Mouse (Mus musculus): ENCODE measurements around the gene Xpr1.

Gene Xpr1

GRCm38 (mm10) chr1:155400056-155400455 is 17.2 kb downstream of the Xpr1 start:
- DNase-seq = no peak

DNA sequence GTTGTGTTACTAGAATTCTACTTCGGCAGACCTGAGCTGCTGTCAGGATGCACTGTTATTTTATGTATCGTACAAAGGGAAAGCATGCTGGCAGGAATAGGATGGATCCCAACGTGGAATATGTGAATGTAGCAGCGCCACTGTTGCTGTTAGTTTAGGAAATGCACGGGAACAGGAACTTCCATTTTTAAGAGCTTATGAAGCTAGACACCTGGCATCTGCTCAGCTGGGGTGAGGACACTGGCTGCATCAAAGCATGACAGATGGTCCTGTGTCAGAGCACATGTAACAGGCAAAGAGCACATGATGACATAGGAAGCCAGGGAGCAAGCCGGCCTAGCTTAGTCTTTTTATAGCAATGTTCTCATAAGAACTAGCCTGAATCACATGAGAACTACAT is 22.4 kb downstream of the Xpr1 start:
- DNase-seq = no peak

- no peak for DNase-seq
These were observed 23.2 kb downstream of the Xpr1 start for GRCm38 (mm10) chr1:155394021-155394420.

DNA sequence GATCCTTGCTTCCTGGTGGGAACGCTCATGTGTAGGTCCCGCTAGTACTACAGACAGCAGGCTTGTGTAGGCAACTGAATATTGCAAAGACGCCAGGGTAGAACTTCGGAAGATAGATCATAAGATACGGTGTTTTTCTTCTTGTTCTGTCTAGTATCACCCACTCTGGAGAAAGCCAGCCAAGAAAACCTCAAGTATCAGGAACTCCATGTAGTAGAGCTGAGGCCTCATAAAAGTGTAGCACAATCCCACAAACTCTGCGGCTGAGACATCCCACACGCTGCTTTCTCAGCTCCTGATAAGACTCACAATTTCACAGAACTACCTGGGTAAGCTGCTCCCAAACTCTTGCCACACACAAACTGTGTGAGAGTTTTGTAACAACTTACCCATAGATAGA is 24.4 kb downstream of the Xpr1 start:
- DNase-seq = no peak

- no peak for DNase-seq
These were observed 25.7 kb downstream of the Xpr1 start for GRCm38 (mm10) chr1:155391537-155391936.

DNA sequence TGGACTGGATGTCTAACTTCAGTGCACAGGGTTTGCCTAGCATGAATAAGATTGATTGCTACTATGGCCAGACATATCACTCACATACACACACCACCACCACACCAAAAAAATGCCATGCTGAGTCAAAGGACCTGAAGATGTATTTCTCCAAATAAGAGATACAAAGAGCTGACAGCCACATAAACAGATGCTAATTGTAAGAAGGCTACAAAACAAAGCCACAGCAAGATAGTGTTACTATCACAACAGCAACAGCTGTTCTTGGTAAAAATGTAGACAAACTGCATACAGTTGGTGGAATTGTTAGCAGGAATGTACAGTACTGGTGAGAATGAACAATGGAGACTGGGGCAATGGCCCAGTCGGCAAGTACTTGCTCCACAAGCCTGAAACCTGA is 28.8 kb downstream of the Xpr1 start:
- DNase-seq = no peak

DNA sequence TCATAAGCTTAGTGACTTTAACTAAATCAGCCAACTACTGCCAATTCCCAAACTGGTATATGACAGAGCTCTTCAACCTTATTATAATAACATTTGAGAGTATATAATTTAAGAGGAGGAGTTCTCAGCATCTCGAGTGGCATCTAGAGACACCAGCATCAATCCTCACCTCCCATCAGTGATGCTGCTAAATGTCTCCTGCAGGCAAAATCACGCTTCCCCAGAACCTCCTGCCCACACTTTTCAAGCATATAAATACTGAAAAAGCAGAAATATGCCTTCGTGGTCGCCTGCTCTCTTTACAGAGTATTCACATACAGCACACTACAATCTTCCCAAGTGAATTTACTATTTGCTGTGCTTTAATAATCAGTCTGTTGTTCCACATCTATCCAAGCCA is 30.7 kb downstream of the Xpr1 start:
- DNase-seq = no peak

DNA sequence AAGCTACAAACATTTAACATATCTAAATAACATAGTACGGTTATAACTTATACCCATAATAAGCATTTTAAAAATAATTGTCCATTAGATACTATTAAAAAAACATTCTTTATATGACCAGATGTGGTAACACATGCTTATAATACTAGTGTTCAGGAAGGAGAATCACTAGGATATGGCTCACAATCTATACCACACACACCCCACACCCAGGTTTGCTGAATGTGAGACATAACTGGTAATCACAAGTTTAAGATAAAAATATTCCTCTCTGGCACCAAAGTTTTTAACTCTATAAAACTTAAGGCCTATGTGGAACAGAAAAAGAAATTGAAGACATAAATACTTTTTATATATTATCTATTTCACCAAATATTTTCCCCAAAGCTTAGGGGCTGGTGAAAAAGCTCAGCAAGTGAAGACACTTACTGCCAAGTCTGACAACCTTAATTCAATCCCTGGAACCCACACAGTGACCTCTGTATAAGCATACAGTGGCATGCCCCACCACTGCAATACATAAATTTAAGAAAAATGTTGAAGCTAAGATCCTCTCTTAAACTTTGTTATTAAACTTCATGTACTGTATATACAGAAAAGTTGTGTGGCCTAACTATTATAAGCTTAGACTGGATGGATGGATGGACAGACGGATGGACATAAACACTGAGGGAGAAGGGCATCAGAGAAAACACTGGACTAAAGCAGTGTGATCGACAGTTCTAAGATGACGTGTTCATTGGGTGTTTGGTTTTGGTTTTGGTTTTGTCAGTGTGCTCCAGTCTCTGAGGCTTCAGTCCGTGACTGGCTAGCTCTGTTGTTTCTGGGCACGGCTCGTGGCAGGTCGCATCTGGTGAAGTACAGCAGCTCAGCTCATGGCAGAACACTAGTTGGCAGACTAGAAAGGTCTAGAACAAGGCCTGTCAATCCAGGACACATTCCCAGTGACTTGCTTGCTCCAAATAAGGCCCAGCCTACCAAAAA is 33.6 kb downstream of the Xpr1 start:
- no peak for DNase-seq

- no peak for DNase-seq
These were observed 35.3 kb downstream of the Xpr1 start for GRCm38 (mm10) chr1:155381931-155382330.

- DNase-seq = no peak
These were observed 37.9 kb downstream of the Xpr1 start for GRCm38 (mm10) chr1:155379289-155379688.

- DNase-seq = no peak
These were observed 44.4 kb downstream of the Xpr1 start for GRCm38 (mm10) chr1:155372821-155373220.

- no peak for DNase-seq
These were observed 47.0 kb downstream of the Xpr1 start for GRCm38 (mm10) chr1:155370075-155370658.

DNA sequence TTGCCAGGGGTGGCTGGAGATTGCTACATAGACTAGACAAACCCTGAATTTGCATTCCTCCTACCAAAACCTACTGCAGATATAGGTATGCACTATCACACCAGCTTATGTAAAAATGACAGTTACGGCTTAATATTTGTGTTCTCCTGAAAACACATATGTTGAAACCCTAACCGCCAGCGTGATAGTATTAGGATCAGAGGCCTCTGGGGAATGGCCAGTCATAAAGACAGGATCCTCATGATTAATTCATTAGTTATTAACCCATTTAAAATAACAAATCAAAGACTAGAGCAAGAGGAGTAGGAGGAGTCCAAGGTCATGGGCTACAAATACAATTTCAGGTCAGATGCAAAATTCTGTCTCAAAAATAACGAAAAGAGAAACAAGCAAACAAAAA is 50.8 kb downstream of the Xpr1 start:
- DNase-seq = no peak

DNA sequence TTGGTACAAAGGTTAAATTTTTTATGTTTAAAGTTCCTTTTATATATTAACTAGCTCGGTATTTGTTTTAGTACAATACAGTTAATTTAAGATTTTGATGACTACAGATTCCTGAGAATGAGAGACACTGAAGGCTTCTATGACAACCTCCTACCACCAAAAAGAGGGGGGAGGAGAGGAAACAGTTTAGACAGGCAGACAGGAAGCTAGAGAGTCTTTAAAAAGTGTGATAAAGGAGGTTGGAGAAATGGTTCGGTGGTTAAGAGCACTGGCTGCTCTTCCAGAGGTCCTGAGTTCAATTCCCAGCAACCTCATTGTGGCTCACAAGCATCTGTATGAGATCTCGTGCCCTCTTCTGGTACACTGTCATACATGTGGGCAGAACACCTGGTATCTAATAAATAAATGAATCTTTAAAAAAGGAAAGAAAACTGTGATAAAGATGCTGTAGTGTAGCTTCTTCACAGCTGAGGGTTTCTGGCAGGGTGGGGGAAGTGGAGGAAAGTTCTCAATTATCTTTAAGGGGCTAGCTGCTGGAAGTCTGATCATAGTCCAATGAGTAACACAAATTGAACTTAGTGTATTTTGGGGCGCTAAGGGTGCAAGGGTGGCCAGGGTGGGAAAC is 55.6 kb downstream of the Xpr1 start:
- DNase-seq = no peak

DNA sequence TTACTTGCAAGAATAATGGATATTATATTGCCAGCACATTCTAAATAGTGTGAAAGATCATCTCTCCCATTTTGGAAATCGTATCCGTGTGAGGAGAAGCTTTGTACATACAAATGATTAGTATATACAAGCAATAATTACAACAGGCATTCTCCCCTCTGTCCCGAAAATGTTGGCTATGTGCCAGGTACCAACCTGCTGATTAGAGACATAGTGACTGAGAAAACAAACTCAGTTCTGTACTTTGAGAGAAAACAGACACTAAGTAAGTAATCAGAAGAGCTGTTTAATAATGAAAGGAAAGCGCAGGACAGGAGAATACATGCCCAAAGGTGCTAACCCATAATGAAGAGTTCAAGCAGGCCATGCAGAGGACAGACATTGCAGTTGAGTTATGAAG is 64.1 kb downstream of the Xpr1 start:
- no peak for DNase-seq

- no peak for DNase-seq
These were observed 65.7 kb downstream of the Xpr1 start for GRCm38 (mm10) chr1:155351527-155351926.

DNA sequence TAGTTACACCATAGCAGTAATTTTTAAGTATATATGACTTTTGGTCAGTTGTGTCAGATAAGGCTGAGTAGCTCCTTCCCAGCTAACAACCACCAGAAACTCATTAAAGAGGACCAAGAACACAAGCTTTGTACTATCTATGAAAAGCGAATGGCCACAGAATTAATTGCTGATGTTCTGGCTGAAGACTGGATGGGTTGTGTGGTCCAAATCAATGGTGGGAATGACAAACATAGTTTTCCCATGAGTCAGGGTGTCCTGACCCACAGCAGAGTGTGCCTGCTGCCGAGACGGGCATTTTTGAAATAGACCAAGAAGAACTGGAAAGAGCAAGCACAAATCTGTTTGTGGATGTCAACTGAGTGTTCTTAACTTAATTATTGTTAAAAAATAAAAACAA is 68.7 kb downstream of the Xpr1 start:
- DNase-seq = no peak

DNA sequence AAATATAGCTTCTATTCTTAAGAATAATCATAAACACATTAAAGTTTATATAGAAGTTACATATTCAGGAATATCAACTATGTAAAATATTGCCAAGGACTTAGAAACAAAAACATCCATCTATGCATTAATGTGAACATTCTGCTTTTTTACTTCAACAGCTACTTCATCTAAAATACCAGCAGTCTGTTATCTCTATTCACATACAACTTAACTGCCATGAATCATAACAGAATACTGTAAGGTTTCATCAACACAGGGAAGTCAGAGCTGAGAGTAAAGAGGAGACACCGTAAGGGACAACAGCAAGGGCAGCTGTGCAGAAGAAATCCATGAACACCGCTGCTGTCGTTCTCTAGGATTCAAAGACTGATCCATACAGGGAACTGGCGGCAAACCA is 69.9 kb downstream of the Xpr1 start:
- no peak for DNase-seq

DNA sequence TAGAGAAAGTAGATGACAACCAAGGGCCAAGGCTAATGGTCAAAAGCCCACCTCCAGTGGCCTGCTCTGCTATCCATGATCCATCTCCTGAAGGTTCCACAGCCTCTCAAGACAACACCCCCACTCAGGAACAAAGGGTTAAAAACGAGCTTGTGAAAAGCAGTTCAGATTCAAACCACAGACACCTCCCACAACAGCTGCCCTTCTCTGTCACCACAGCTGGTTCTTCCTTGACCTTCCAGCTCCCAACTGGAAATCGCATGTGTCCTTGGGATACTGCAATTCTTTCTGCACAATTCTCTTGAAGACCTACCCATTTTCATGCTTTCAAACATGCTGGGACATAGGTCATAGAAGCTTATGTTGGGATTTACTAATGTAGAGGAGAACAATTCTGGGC is 73.2 kb downstream of the Xpr1 start:
- DNase-seq = no peak

DNA sequence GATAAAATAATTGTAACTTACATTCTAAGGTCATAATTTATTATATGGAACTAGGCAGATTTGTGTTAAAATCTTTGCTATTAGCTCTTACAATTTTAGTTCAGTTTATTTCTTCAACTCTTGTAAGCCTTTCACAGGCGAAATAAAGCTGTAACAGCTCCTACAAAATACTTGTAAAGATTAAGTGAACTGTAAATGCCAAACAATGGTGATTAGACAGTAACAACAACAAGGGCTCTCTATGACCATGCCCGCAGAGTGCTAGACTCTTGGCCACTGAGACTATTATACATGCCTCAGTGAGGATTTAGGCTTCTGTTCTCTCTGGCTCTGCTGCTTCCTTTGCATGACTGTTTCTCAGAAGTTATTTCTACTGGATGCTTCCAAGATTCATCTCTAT is 77.6 kb downstream of the Xpr1 start:
- no peak for DNase-seq

- DNase-seq = no peak
These were observed 79.9 kb downstream of the Xpr1 start for GRCm38 (mm10) chr1:155337315-155337714.

DNA sequence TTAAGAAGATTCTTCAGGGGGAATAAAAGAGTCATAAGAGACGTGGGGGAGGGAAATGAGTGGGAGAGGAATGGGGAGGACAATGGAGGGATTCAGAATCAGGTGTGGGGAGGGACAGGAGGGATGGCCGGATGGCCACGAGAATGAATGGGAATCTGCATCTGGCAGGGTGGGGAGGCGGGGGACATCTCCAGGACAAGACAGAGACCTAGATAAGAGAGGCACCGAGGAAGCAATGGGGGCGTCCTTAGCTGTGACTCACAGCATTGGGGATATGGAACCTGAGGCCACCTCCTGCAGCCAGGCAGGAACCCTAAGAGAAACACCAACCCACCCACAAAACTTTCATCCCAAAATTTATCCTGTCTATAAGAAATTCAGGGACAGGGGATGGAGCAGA is 81.3 kb downstream of the Xpr1 start:
- no peak for DNase-seq

- peak in 1 of 2 experiments; percentile 41 for DNase-seq
These were observed 95.0 kb downstream of the Xpr1 start for GRCm38 (mm10) chr1:155322183-155322582.

Data from lung, postnatal 4 days (tissue).